8 mouse cellular contexts compared by ENCODE assay signal in genomic region chr6:50808126-50808525, GRCm38 (mm10).
DNase-seq lines count a peak whose midpoint lies in the region; ATAC-seq lines count a peak whose summit lies in the region.

No protein-coding gene starts in this region.

- no peak overlapping the region for H3K4me2 ChIP-seq in forebrain, embryonic 14.5 days (ENCODE audit: low read length)
- peak overlapping the region; percentile 48 for H3K4me2 ChIP-seq in intestine, embryonic 14.5 days (ENCODE audit: low read length)
- H3K4me2 ChIP-seq in neural tube, embryonic 11.5 days (ENCODE audit: low read depth) = no peak overlapping the region

- H3K4me3 ChIP-seq in forebrain, embryonic 14.5 days (ENCODE audit: low read depth, low read length) = no peak overlapping the region
- H3K4me3 ChIP-seq in intestine, embryonic 14.5 days (ENCODE audit: low read depth, low read length) = peak overlapping the region; percentile 25
- H3K4me3 ChIP-seq in limb, embryonic 10.5 days = no peak overlapping the region
- H3K4me3 ChIP-seq in neural tube, embryonic 11.5 days (ENCODE audit: low read depth, low read length) = no peak overlapping the region

- no peaks in the 10 kb centered on the region for H3K9me3 ChIP-seq in forebrain, embryonic 14.5 days (replicated peaks; ENCODE audit: control insufficient read depth, low read length)
- H3K9me3 ChIP-seq in intestine, embryonic 14.5 days (ENCODE audit: control insufficient read depth, low read length) = no peaks in the 10 kb centered on the region
- H3K9me3 ChIP-seq in limb, embryonic 10.5 days (replicated peaks) = no peaks in the 10 kb centered on the region
- H3K9me3 ChIP-seq in neural tube, embryonic 11.5 days (ENCODE audit: control insufficient read depth, low read length) = no peaks in the 10 kb centered on the region

- H3K4me1 ChIP-seq in forebrain, embryonic 14.5 days (ENCODE audit: control insufficient read depth, insufficient read depth, low read length) = peaks cover 7% of the 10 kb centered on the region
- H3K4me1 ChIP-seq in intestine, embryonic 14.5 days (replicated peaks; ENCODE audit: control insufficient read depth, insufficient read depth, low read length) = peaks cover 35% of the 10 kb centered on the region
- peaks cover 63% of the 10 kb centered on the region for H3K4me1 ChIP-seq in limb, embryonic 10.5 days
- H3K4me1 ChIP-seq in neural tube, embryonic 11.5 days (ENCODE audit: control insufficient read depth, insufficient read depth, low read length) = peaks cover 16% of the 10 kb centered on the region

- H3K36me3 ChIP-seq in forebrain, embryonic 14.5 days (ENCODE audit: control insufficient read depth, insufficient read depth, low read length) = no peaks in the 10 kb centered on the region
- H3K36me3 ChIP-seq in intestine, embryonic 14.5 days (ENCODE audit: control insufficient read depth, insufficient read depth, low read length) = no peaks in the 10 kb centered on the region
- no peaks in the 10 kb centered on the region for H3K36me3 ChIP-seq in limb, embryonic 10.5 days
- H3K36me3 ChIP-seq in neural tube, embryonic 11.5 days (ENCODE audit: control insufficient read depth, insufficient read depth, low read length) = no peaks in the 10 kb centered on the region; the same call in 1 of the 2 replicates

- no peak for ATAC-seq in forebrain, embryonic 14.5 days
- no peak for ATAC-seq in intestine, embryonic 14.5 days (replicated peaks; ENCODE audit: low FRiP score, low TSS enrichment, low read depth)
- no peak for ATAC-seq in neural tube, embryonic 11.5 days (ENCODE audit: insufficient read depth, low FRiP score, low TSS enrichment)

- no peak overlapping the region for H3K27ac ChIP-seq in forebrain, embryonic 14.5 days (ENCODE audit: low read depth, low read length)
- H3K27ac ChIP-seq in intestine, embryonic 14.5 days (ENCODE audit: low read depth) = peak overlapping the region; percentile 89
- H3K27ac ChIP-seq in limb, embryonic 10.5 days = peak overlapping the region; percentile 79; the same call in 1 of the 2 replicates
- no peak overlapping the region for H3K27ac ChIP-seq in neural tube, embryonic 11.5 days (ENCODE audit: low read depth, low read length)

- 11% methylated on average over 4 of the region's 4 CpGs for WGBS in forebrain, embryonic 14.5 days
- WGBS in intestine, embryonic 14.5 days = 6% methylated on average over 4 of the region's 4 CpGs
- WGBS in limb, embryonic 10.5 days = 7% methylated on average over 4 of the region's 4 CpGs
- 15% methylated on average over 4 of the region's 4 CpGs for WGBS in neural tube, embryonic 11.5 days

- H3K9ac ChIP-seq in forebrain, embryonic 14.5 days (ENCODE audit: low read length) = no peak overlapping the region
- H3K9ac ChIP-seq in intestine, embryonic 14.5 days (ENCODE audit: low read length) = peak overlapping the region; percentile 42
- no peak overlapping the region for H3K9ac ChIP-seq in neural tube, embryonic 11.5 days (ENCODE audit: low read length)

- DNase-seq in layer of hippocampus, adult 11-12 months (ENCODE audit: low spot score) = peak; percentile 74
- DNase-seq in layer of hippocampus, adult 9-11 months = no peak
- peak; percentile 38 for DNase-seq in c-Kit-positive CD71-negative TER-119-negative erythroid progenitor cells, embryonic 14.5 days (ENCODE audit: low read depth)
- peak; percentile 83 for DNase-seq in forebrain, embryonic 14.5 days (ENCODE audit: low spot score)
- peak; percentile 97 for DNase-seq in intestine, embryonic 14.5 days (ENCODE audit: low spot score)
- peak; percentile 85 for DNase-seq in limb, embryonic 10.5 days (ENCODE audit: low spot score)
- peak; percentile 69 for DNase-seq in neural tube, embryonic 11.5 days (ENCODE audit: low spot score)
- DNase-seq in urinary bladder, postnatal 10 days (ENCODE audit: low spot score) = peak; percentile 38

- H3K27me3 ChIP-seq in forebrain, embryonic 14.5 days (replicated peaks; ENCODE audit: control insufficient read depth, insufficient read depth, low read length) = no peaks in the 10 kb centered on the region
- no peaks in the 10 kb centered on the region for H3K27me3 ChIP-seq in intestine, embryonic 14.5 days (replicated peaks; ENCODE audit: control insufficient read depth, insufficient read depth, low read length)
- peaks cover 22% of the 10 kb centered on the region; the same call in 1 of the 2 replicates for H3K27me3 ChIP-seq in limb, embryonic 10.5 days (ENCODE audit: low read depth, poor library complexity, severe bottlenecking)
- no peaks in the 10 kb centered on the region for H3K27me3 ChIP-seq in neural tube, embryonic 11.5 days (ENCODE audit: control insufficient read depth, insufficient read depth, low read length)

Comparison
In these comparisons a context has a peak if more than half of its experiments do, and no peak if none do; other contexts are left out.
1. H3K27ac ChIP-seq: peak in intestine, embryonic 14.5 days (single experiment) and limb, embryonic 10.5 days (single experiment); none in forebrain, embryonic 14.5 days (single experiment) and neural tube, embryonic 11.5 days (single experiment).